Mouse (Mus musculus) bone marrow, adult 2 months (tissue): ENCODE data around the gene Npw.

Experiments
- CTCF ChIP-seq: fragments of 200-500 bp; IDR thresholded peaks from 2 replicates; pipeline ENCODE4 v1.5.1; 2011; ENCODE audit warnings: low read length, control low read depth; ENCODE audit not compliant: control insufficient read depth, insufficient read depth
- POLR2A ChIP-seq: fragments of 200-500 bp; IDR thresholded peaks from 2 replicates; pipeline ENCODE4 v1.6.1; 2011; ENCODE audit warnings: low read depth, mild to moderate bottlenecking, control low read depth, low read length, borderline replicate concordance; ENCODE audit not compliant: control insufficient read depth

GRCm38 (mm10) chr17:24617561-24618194, 40.6 kb downstream of the Npw start:
- no peak for TF ChIP-seq CTCF
- TF ChIP-seq POLR2A, result no peak
